Mouse (Mus musculus) testis, adult 2 months (tissue): ENCODE measurements around the gene Syna. TPM values are rescaled to one million over a fixed set of nuclear protein-coding genes. Genes with fewer than 3 reads are reported as not detected.
A peak's percentile ranks its signal among the peaks of the same experiment; 100 is the strongest.

Experiments used
- H3K27ac ChIP-seq: fragments of 200-500 bp; 2 replicates; pipeline ENCODE4 v1.5.1; 2012; ENCODE audit warnings: low read depth, low read length; ENCODE audit not compliant: control insufficient read depth, insufficient read depth
- H3K27me3 ChIP-seq: fragments of 200-500 bp; 2 replicates; pipeline ENCODE4 v1.6.1; 2012; ENCODE audit warnings: mild to moderate bottlenecking, low read length, moderate library complexity; ENCODE audit not compliant: control insufficient read depth, insufficient read depth
- H3K36me3 ChIP-seq: fragments of 200-500 bp; 2 replicates; pipeline ENCODE4 v1.6.1; 2012; ENCODE audit warnings: mild to moderate bottlenecking, low read length; ENCODE audit not compliant: control insufficient read depth, insufficient read depth
- H3K4me1 ChIP-seq: fragments of 200-500 bp; 2 replicates; pipeline ENCODE4 v1.6.1; 2012; ENCODE audit warnings: low read length; ENCODE audit not compliant: control insufficient read depth, insufficient read depth
- H3K4me3 ChIP-seq: fragments of 200-500 bp; 2 replicates; pipeline ENCODE4 v1.5.1; 2012; ENCODE audit warnings: low read depth, mild to moderate bottlenecking, low read length, moderate library complexity, mixed read lengths; ENCODE audit not compliant: control insufficient read depth
- CTCF ChIP-seq: fragments of 200-500 bp; IDR thresholded peaks from 2 replicates; pipeline ENCODE4 v1.5.1; 2012; ENCODE audit warnings: low read depth, mild to moderate bottlenecking, inconsistent platforms, low read length, moderate library complexity; ENCODE audit not compliant: control insufficient read depth, insufficient read depth, insufficient replicate concordance
- POLR2A ChIP-seq: fragments of 200-500 bp; IDR thresholded peaks from 2 replicates; pipeline ENCODE4 v1.6.1; 2012; ENCODE audit warnings: low read depth, mild to moderate bottlenecking, inconsistent platforms, low read length, moderate library complexity; ENCODE audit not compliant: control insufficient read depth
- polyA plus RNA-seq: library from polyadenylated mRNA; depleted of rRNA; stranded (reverse); fragments of >200 nt; gene quantifications from 2 replicates; pipeline ENCODE4 v1.2.3, GENCODE M21; 2012

Syna gene
- polyA plus RNA-seq, 1 experiment = 0.27 TPM

GRCm38 (mm10) chr5:134576517-134577220 lies 16.7 kb upstream of the Syna start:
- Histone ChIP-seq H3K36me3 (no peaks in the 10 kb centered on the region), H3K27me3 (no peaks in the 10 kb centered on the region), H3K4me3 (no peak overlapping the region), H3K27ac (no peak overlapping the region), H3K4me1 (peaks cover 5% of the 10 kb centered on the region)
- TF ChIP-seq POLR2A = no peak
- no peak for TF ChIP-seq CTCF

- Histone ChIP-seq H3K4me1 (peaks cover 7% of the 10 kb centered on the region), H3K36me3 (no peaks in the 10 kb centered on the region), H3K27ac (no peak overlapping the region), H3K4me3 (no peak overlapping the region), H3K27me3 (no peaks in the 10 kb centered on the region)
- TF ChIP-seq CTCF (no peak), POLR2A (no peak)
These were observed 15.9 kb upstream of the Syna start for GRCm38 (mm10) chr5:134575833-134576232.

GRCm38 (mm10) chr5:134572508-134573214 lies 12.7 kb upstream of the Syna start:
- H3K27ac ChIP-seq = no peak overlapping the region
- no peak overlapping the region for H3K4me3 ChIP-seq
- H3K27me3 ChIP-seq = no peaks in the 10 kb centered on the region
- no peaks in the 10 kb centered on the region for H3K36me3 ChIP-seq
- TF ChIP-seq POLR2A = no peak
- TF ChIP-seq CTCF = no peak
- peaks cover 7% of the 10 kb centered on the region for H3K4me1 ChIP-seq

- no peak for TF ChIP-seq CTCF
- TF ChIP-seq POLR2A = no peak
- Histone ChIP-seq H3K4me3 (peak overlapping the region; percentile 79), H3K4me1 (peaks cover 7% of the 10 kb centered on the region), H3K27ac (peak overlapping the region; percentile 56; the same call in 1 of the 2 replicates), H3K27me3 (no peaks in the 10 kb centered on the region), H3K36me3 (no peaks in the 10 kb centered on the region)
These were observed 11.9 kb upstream of the Syna start for GRCm38 (mm10) chr5:134571730-134572507.

- H3K27me3 ChIP-seq = no peaks in the 10 kb centered on the region
- H3K36me3 ChIP-seq = no peaks in the 10 kb centered on the region
- H3K27ac ChIP-seq = no peak overlapping the region
- H3K4me1 ChIP-seq = peaks cover 7% of the 10 kb centered on the region
- TF ChIP-seq POLR2A (no peak), CTCF (no peak)
- H3K4me3 ChIP-seq = no peak overlapping the region
These were observed 9.1 kb upstream of the Syna start for GRCm38 (mm10) chr5:134568964-134569491.

GRCm38 (mm10) chr5:134568030-134568429 lies 8.1 kb upstream of the Syna start:
- no peaks in the 10 kb centered on the region for H3K27me3 ChIP-seq
- peaks cover 7% of the 10 kb centered on the region for H3K4me1 ChIP-seq
- H3K36me3 ChIP-seq = no peaks in the 10 kb centered on the region
- no peak overlapping the region for H3K4me3 ChIP-seq
- TF ChIP-seq CTCF (no peak), POLR2A (no peak)
- H3K27ac ChIP-seq = no peak overlapping the region

GRCm38 (mm10) chr5:134567445-134567844 lies 7.5 kb upstream of the Syna start:
- TF ChIP-seq POLR2A = no peak
- TF ChIP-seq CTCF = no peak
- no peaks in the 10 kb centered on the region for H3K27me3 ChIP-seq
- no peaks in the 10 kb centered on the region for H3K36me3 ChIP-seq
- no peak overlapping the region for H3K4me3 ChIP-seq
- peaks cover 2% of the 10 kb centered on the region; the same call in 1 of the 2 replicates for H3K4me1 ChIP-seq
- no peak overlapping the region for H3K27ac ChIP-seq
